Comparison of ENCODE assay signal across 15 mouse cellular contexts in the genomic region with DNA sequence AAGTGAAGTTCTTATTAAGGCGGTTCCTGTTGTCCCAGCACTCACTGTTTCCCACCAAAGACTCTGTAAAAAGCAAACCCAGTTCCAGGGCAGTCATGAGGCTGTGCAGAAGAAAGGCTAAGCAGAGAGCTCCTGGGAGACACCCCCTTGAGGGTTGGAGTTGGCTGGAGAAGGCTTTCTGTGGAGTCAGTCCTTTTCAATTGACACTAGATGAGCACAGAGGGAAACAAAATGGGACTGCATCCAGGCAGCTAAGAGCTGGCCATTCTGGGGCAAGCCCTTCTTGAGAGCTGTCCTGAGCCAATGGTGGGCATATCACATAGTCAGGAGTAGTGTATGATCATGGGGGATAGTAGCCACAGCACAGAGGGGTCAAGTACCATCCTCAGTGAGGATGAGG. TPM values are rescaled to one million over a fixed set of nuclear protein-coding genes. Genes with fewer than 3 reads are reported as not detected.
A peak's percentile ranks its signal among the peaks of the same experiment; 100 is the strongest.
DNase-seq lines count a peak whose midpoint lies in the region; ATAC-seq lines count a peak whose summit lies in the region.
"Had no signal": no experiment of that assay in that cellular context is flagged by ENCODE, and none has a peak within 500 bp of the region (broad histone marks: within the 10 kb centered on the region; RNA-seq: fewer than 3 reads in every experiment).

No protein-coding gene starts in this region.

- 81% methylated on average over 1 of the region's 1 CpGs for WGBS in heart, embryonic 11.5 days (ENCODE audit: insufficient replicate concordance)
- WGBS in forebrain, embryonic 13.5 days, result 89% methylated on average over 1 of the region's 1 CpGs

- DNase-seq in adrenal gland, postnatal 14 days, result peak; percentile 33
- no peak for DNase-seq in adrenal gland, postnatal 36 days
- peak; percentile 47 to 53 for DNase-seq in heart, adult 9 months (ENCODE audit: low spot score in 2 of 2)
- DNase-seq in NIH3T3 (ENCODE audit: low read depth), result peak; percentile 29
- DNase-seq in cerebellum, postnatal 14 days, result peak; percentile 37 to 38
- no peak for DNase-seq in frontal cortex, postnatal 36 days (ENCODE audit: low spot score in 2 of 2)
- DNase-seq: lung, embryonic 14.5 days; midbrain, embryonic 14.5 days; thymus, postnatal 4 days had no signal

- H3K27me3 ChIP-seq in heart, embryonic 11.5 days (ENCODE audit: control insufficient read depth, insufficient read depth, low read length), result no peaks in the 10 kb centered on the region
- H3K27me3 ChIP-seq in forebrain, embryonic 13.5 days, result no peaks in the 10 kb centered on the region
- H3K27me3 ChIP-seq: CH12.LX; embryonic facial prominence, embryonic 12.5 days; intestine, embryonic 15.5 days had no signal

- no peak for ATAC-seq in heart, embryonic 11.5 days (replicated peaks; ENCODE audit: insufficient number of reproducible peaks, low FRiP score, low TSS enrichment)
- no peak for ATAC-seq in forebrain, embryonic 13.5 days
- ATAC-seq: intestine, embryonic 15.5 days had no signal

- H3K36me3 ChIP-seq in heart, embryonic 11.5 days (ENCODE audit: control insufficient read depth, insufficient read depth, low read length), result peaks cover 3% of the 10 kb centered on the region; the same call in 1 of the 2 replicates
- no peaks in the 10 kb centered on the region for H3K36me3 ChIP-seq in forebrain, embryonic 13.5 days (ENCODE audit: poor library complexity, severe bottlenecking)
- H3K36me3 ChIP-seq: embryonic facial prominence, embryonic 12.5 days; intestine, embryonic 15.5 days had no signal

- no peaks in the 10 kb centered on the region for H3K9me3 ChIP-seq in heart, embryonic 11.5 days (replicated peaks; ENCODE audit: control insufficient read depth, low read length)
- H3K9me3 ChIP-seq in forebrain, embryonic 13.5 days (replicated peaks), result no peaks in the 10 kb centered on the region
- H3K9me3 ChIP-seq: embryonic facial prominence, embryonic 12.5 days; intestine, embryonic 15.5 days had no signal

- H3K4me1 ChIP-seq in heart, embryonic 11.5 days (ENCODE audit: control insufficient read depth, insufficient read depth, low read length), result no peaks in the 10 kb centered on the region
- H3K4me1 ChIP-seq in forebrain, embryonic 13.5 days, result no peaks in the 10 kb centered on the region
- H3K4me1 ChIP-seq: embryonic facial prominence, embryonic 12.5 days; intestine, embryonic 15.5 days had no signal

- no peak overlapping the region for H3K9ac ChIP-seq in heart, embryonic 11.5 days (ENCODE audit: low read depth, low read length)
- H3K9ac ChIP-seq in forebrain, embryonic 13.5 days, result no peak overlapping the region
- H3K9ac ChIP-seq: embryonic facial prominence, embryonic 12.5 days; intestine, embryonic 15.5 days; lung, embryonic 14.5 days had no signal

- H3K4me3 ChIP-seq in heart, embryonic 11.5 days (ENCODE audit: low read depth, low read length), result no peak overlapping the region
- H3K4me3 ChIP-seq in forebrain, embryonic 13.5 days, result no peak overlapping the region
- H3K4me3 ChIP-seq: embryonic facial prominence, embryonic 12.5 days; intestine, embryonic 15.5 days had no signal

- H3K27ac ChIP-seq in heart, embryonic 11.5 days (ENCODE audit: low read depth, low read length), result no peak overlapping the region
- no peak overlapping the region for H3K27ac ChIP-seq in forebrain, embryonic 13.5 days
- H3K27ac ChIP-seq: embryonic facial prominence, embryonic 12.5 days; intestine, embryonic 15.5 days; kidney, postnatal 0 days had no signal

- H3K4me2 ChIP-seq in heart, embryonic 11.5 days, result no peak overlapping the region
- no peak overlapping the region for H3K4me2 ChIP-seq in forebrain, embryonic 13.5 days
- H3K4me2 ChIP-seq: embryonic facial prominence, embryonic 12.5 days; intestine, embryonic 15.5 days; lung, embryonic 14.5 days had no signal

RNA-seq across cellular contexts. Expression of gene Itgb3bp, which starts 44.3 kb away (rescaled TPM):
- 6.6 and 7.0 TPM in 2 replicates for total RNA-seq in adrenal gland, postnatal 14 days (2021)
- total RNA-seq in adrenal gland, postnatal 36 days (2021), result 1 to 10 TPM; 5.1 to 6.2 TPM
- 38.5 and 43.0 TPM in 2 replicates for polyA plus RNA-seq in heart, embryonic 11.5 days (2014; fragmentation: Nextera tagmentation; extraction: Ambion mirVana)
- polyA plus RNA-seq in forebrain, embryonic 13.5 days (2015; fragmentation: Nextera tagmentation; extraction: Ambion mirVana), result 35.4 and 44.1 TPM in 2 replicates

RNA-seq across cellular contexts. Expression of gene Pgm1, which starts 44.7 kb away (rescaled TPM):
- 99.1 and 125 TPM in 2 replicates for total RNA-seq in adrenal gland, postnatal 14 days (2021)
- total RNA-seq in adrenal gland, postnatal 36 days (2021), result 100 to 1,000 TPM in 1 of 2 experiments, 10 to 100 TPM in 1; 68.0 to 115 TPM
- polyA plus RNA-seq in heart, embryonic 11.5 days (2014; fragmentation: Nextera tagmentation; extraction: Ambion mirVana), result 277 and 308 TPM in 2 replicates
- 30.8 and 32.1 TPM in 2 replicates for polyA plus RNA-seq in forebrain, embryonic 13.5 days (2015; fragmentation: Nextera tagmentation; extraction: Ambion mirVana)

Comparison
In these comparisons a context has a peak if more than half of its experiments do, and no peak if none do; other contexts are left out.
1. DNase-seq: peak in adrenal gland, postnatal 14 days (single experiment), heart, adult 9 months (2 of 2), NIH3T3 (single experiment) and cerebellum, postnatal 14 days (2 of 2); none in adrenal gland, postnatal 36 days (0 of 2) and frontal cortex, postnatal 36 days (0 of 2).